Mouse (Mus musculus) G1E (cell line): ENCODE results near the gene Gm28308.

Experiments used
- CTCF ChIP-seq: IDR thresholded peaks from 2 replicates; pipeline ENCODE4 v1.5.1; 2012; ENCODE audit warnings: low read depth, low read length, inconsistent platforms, mixed read lengths
- GATA1 ChIP-seq: IDR thresholded peaks from 2 replicates; pipeline ENCODE4 v1.6.1; 2012; ENCODE audit warnings: borderline replicate concordance, low read length, inconsistent platforms, mixed read lengths
- GATA2 ChIP-seq: IDR thresholded peaks from 2 replicates; pipeline ENCODE4 v1.6.1; 2012; ENCODE audit warnings: low read depth, low read length, inconsistent platforms, borderline replicate concordance
- POLR2AphosphoS5 ChIP-seq: IDR thresholded peaks from 2 replicates; pipeline ENCODE4 v1.6.1; 2012; ENCODE audit warnings: low read depth, low read length, inconsistent platforms; ENCODE audit not compliant: insufficient replicate concordance
- TAL1 ChIP-seq: conservative IDR thresholded peaks from 2 replicates; pipeline ENCODE4 v1.6.1; 2012; ENCODE audit warnings: low read depth, low read length, inconsistent platforms, mixed read lengths

- TF ChIP-seq CTCF (no peak), POLR2AphosphoS5 (no peak), GATA1 (no peak), TAL1 (no peak), GATA2 (no peak)
Observed at GRCm38 (mm10) chr6:52205221-52205620, 7.9 kb downstream of the Gm28308 start.
